Mouse (Mus musculus) forebrain, embryonic 15.5 days (tissue): Measurements from ENCODE around the gene Hes3. TPM values are rescaled to one million over a fixed set of nuclear protein-coding genes. Genes with fewer than 3 reads are reported as not detected.
A peak's percentile ranks its signal among the peaks of the same experiment; 100 is the strongest.

Experiments used
- ATAC-seq: fragments of 200-750 bp; cut with Nextera tagmentation; replicated peaks from 2 replicates; pipeline ENCODE4 v1.8.0; 2017; ENCODE audit warnings: mild to moderate bottlenecking, moderate TSS enrichment, moderate library complexity
- H3K27ac ChIP-seq: fragments of 300-500 bp; sonication (generic); replicated peaks from 2 replicates; pipeline ENCODE4 v1.5.1; 2015; ENCODE audit warnings: mild to moderate bottlenecking, inconsistent platforms
- H3K27me3 ChIP-seq: fragments of 300-500 bp; sonication (generic); 2 replicates; pipeline ENCODE4 v1.6.1; 2015; ENCODE audit warnings: inconsistent platforms
- H3K36me3 ChIP-seq: fragments of 300-500 bp; sonication (generic); 2 replicates; pipeline ENCODE4 v1.6.1; 2015; ENCODE audit warnings: mild to moderate bottlenecking, inconsistent platforms
- H3K4me1 ChIP-seq: fragments of 300-500 bp; sonication (generic); 2 replicates; pipeline ENCODE4 v1.6.1; 2015; ENCODE audit warnings: inconsistent platforms
- H3K4me2 ChIP-seq: fragments of 300-500 bp; sonication (generic); replicated peaks from 2 replicates; pipeline ENCODE4 v1.6.1; 2015; ENCODE audit warnings: mild to moderate bottlenecking, inconsistent platforms
- H3K4me3 ChIP-seq: fragments of 300-500 bp; sonication (generic); 2 replicates; pipeline ENCODE4 v1.5.1; 2015; ENCODE audit warnings: mild to moderate bottlenecking, inconsistent platforms
- H3K9ac ChIP-seq: fragments of 300-500 bp; sonication (generic); replicated peaks from 2 replicates; pipeline ENCODE4 v1.6.1; 2015; ENCODE audit warnings: mild to moderate bottlenecking, inconsistent platforms
- H3K9me3 ChIP-seq: fragments of 300-500 bp; sonication (generic); 2 replicates; pipeline ENCODE4 v1.6.1; 2016; ENCODE audit warnings: inconsistent platforms
- WGBS: fragments of 180-500 bp; shearing (Covaris S2); methylation state at CpG from one replicate; pipeline ENCODE4 v1.1.7; 2015; ENCODE audit warnings: mixed read lengths; 5-methylcytosine and 5-hydroxymethylcytosine counted together
- polyA plus RNA-seq: library from polyadenylated mRNA; unstranded; fragments of >200 nt; fragmentation: Nextera tagmentation; extraction: Ambion mirVana; gene quantifications from 2 replicates; pipeline ENCODE4 v1.2.1, GENCODE M21; 2015

Gene Hes3
- polyA plus RNA-seq, 1 experiment from 2014 or later = 0.09 TPM

- no peak overlapping the region for H3K27ac ChIP-seq
- no peaks in the 10 kb centered on the region for H3K27me3 ChIP-seq
- H3K9me3 ChIP-seq = no peaks in the 10 kb centered on the region
- ATAC-seq = no peak
- H3K4me3 ChIP-seq = no peak overlapping the region
- no peak overlapping the region for H3K4me2 ChIP-seq
- H3K36me3 ChIP-seq = peaks cover 38% of the 10 kb centered on the region
- 93% methylated on average over 10 of the region's 10 CpGs for WGBS
- peaks cover 13% of the 10 kb centered on the region for H3K4me1 ChIP-seq
- H3K9ac ChIP-seq = no peak overlapping the region
These were observed 11.7 kb upstream of the Hes3 start for GRCm38 (mm10) chr4:152303172-152303571.

GRCm38 (mm10) chr4:152302012-152302411 is 10.6 kb upstream of the Hes3 start:
- ATAC-seq = no peak
- no peak overlapping the region for H3K27ac ChIP-seq
- H3K4me3 ChIP-seq = no peak overlapping the region
- no peak overlapping the region for H3K4me2 ChIP-seq
- H3K4me1 ChIP-seq = peaks cover 18% of the 10 kb centered on the region
- no peak overlapping the region for H3K9ac ChIP-seq
- peaks cover 38% of the 10 kb centered on the region for H3K36me3 ChIP-seq
- H3K9me3 ChIP-seq = no peaks in the 10 kb centered on the region
- WGBS = 74% methylated on average over 11 of the region's 11 CpGs
- H3K27me3 ChIP-seq = no peaks in the 10 kb centered on the region

DNA sequence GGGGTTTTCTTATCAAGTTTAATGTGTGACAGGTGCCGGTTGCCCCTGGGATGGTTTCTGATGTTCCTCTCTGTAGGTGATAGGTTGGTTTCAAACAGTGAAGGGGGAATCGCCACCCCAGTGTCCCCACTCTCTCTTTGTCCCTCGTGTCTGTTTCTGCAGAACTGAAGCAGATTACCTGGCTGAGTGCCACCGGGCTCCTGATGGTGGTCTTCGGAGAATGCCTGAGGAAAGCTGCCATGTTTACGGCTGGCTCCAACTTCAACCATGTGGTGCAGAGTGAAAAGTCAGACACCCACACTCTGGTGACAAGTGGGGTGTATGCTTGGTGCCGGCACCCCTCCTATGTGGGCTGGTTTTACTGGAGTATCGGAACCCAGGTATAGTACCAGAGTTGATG is 8.9 kb upstream of the Hes3 start:
- Histone ChIP-seq H3K4me3 (no peak overlapping the region), H3K4me1 (peaks cover 24% of the 10 kb centered on the region), H3K27ac (no peak overlapping the region), H3K9ac (no peak overlapping the region), H3K27me3 (peaks cover 6% of the 10 kb centered on the region), H3K36me3 (peaks cover 37% of the 10 kb centered on the region), H3K4me2 (no peak overlapping the region), H3K9me3 (no peaks in the 10 kb centered on the region)
- WGBS = 76% methylated on average over 8 of the region's 8 CpGs
- no peak for ATAC-seq

GRCm38 (mm10) chr4:152298836-152299235 is 7.4 kb upstream of the Hes3 start:
- peak overlapping the region; percentile 88; the same call in 1 of the 2 replicates for H3K4me2 ChIP-seq
- H3K4me3 ChIP-seq = no peak overlapping the region
- no peak for ATAC-seq
- H3K27me3 ChIP-seq = peaks cover 19% of the 10 kb centered on the region
- H3K36me3 ChIP-seq = peaks cover 28% of the 10 kb centered on the region
- H3K27ac ChIP-seq = no peak overlapping the region
- 86% methylated on average over 14 of the region's 14 CpGs for WGBS
- no peaks in the 10 kb centered on the region for H3K9me3 ChIP-seq
- H3K4me1 ChIP-seq = peaks cover 24% of the 10 kb centered on the region
- 0 out of 2 replicates have a peak overlapping the region, but pooled peaks have one; percentile 31 for H3K9ac ChIP-seq

GRCm38 (mm10) chr4:152296874-152297861 is 5.7 kb upstream of the Hes3 start, which contains the start of gene Icmt:
TSS of gene Icmt (plus strand) at chr4:152297227.
- Histone ChIP-seq H3K4me3 (peak within 1 kb of the TSS; percentile 88), H3K27ac (peak within 1 kb of the TSS; percentile 76), H3K36me3 (peaks cover 16% of the 10 kb centered on the region), H3K4me2 (peak within 1 kb of the TSS; percentile 88), H3K4me1 (peaks cover 24% of the 10 kb centered on the region), H3K9ac (peak within 1 kb of the TSS; percentile 92), H3K27me3 (peaks cover 36% of the 10 kb centered on the region), H3K9me3 (no peaks in the 10 kb centered on the region)
- ATAC-seq = peak; percentile 96
- WGBS = under 1% methylated on average over 117 of the region's 119 CpGs

DNA sequence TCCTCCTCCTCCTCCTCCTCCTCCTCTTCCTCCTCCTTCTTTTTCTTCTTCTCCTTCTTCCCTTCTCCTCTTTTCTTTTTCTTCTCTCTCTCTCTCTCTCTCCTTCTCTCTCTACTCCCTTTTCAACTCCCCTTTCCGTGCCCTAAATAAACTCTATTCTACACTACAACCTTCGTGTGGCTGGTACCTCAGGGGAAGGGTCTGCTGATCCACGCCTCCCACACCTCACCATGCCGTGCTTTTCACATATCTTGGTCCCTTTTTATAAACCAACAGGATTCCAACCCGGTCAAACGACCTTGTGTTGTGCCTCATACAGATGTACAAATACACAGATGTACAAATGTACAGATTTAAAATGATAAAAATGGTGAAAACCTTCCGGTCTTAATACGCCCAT is 4.9 kb upstream of the Hes3 start:
- Histone ChIP-seq H3K9me3 (no peaks in the 10 kb centered on the region), H3K4me3 (peak overlapping the region; percentile 88), H3K27me3 (peaks cover 44% of the 10 kb centered on the region), H3K4me1 (peaks cover 24% of the 10 kb centered on the region), H3K36me3 (peaks cover 16% of the 10 kb centered on the region), H3K9ac (no peak overlapping the region; the same call in 1 of the 2 replicates), H3K27ac (no peak overlapping the region), H3K4me2 (peak overlapping the region; percentile 88)
- no peak for ATAC-seq
- WGBS = 21% methylated on average over 8 of the region's 8 CpGs

DNA sequence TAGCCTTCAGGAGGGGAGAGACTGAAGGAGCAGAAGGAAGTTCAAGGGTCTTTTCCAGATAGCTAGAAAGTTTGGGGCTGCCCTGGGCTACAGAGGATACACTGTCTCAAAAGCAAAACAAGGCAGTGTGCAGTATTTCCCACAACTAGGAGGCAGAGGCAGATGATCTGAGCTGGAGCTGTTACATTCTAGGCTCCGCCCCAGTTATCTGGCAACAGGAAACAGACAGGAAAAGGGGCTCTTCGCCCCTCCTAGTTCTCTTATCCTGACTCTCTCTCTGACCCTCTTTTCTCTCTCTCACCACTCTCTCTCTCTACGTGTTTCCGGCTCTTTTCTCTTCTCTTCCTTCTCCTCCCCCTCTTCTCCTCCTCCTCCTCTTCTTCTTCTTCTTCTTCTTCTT is 4.5 kb upstream of the Hes3 start:
- Histone ChIP-seq H3K27ac (no peak overlapping the region), H3K9ac (no peak overlapping the region), H3K4me2 (no peak overlapping the region), H3K4me3 (no peak overlapping the region), H3K9me3 (no peaks in the 10 kb centered on the region), H3K36me3 (peaks cover 12% of the 10 kb centered on the region), H3K4me1 (peaks cover 26% of the 10 kb centered on the region), H3K27me3 (peaks cover 49% of the 10 kb centered on the region)
- WGBS = 65% methylated on average over 4 of the region's 4 CpGs
- no peak for ATAC-seq

DNA sequence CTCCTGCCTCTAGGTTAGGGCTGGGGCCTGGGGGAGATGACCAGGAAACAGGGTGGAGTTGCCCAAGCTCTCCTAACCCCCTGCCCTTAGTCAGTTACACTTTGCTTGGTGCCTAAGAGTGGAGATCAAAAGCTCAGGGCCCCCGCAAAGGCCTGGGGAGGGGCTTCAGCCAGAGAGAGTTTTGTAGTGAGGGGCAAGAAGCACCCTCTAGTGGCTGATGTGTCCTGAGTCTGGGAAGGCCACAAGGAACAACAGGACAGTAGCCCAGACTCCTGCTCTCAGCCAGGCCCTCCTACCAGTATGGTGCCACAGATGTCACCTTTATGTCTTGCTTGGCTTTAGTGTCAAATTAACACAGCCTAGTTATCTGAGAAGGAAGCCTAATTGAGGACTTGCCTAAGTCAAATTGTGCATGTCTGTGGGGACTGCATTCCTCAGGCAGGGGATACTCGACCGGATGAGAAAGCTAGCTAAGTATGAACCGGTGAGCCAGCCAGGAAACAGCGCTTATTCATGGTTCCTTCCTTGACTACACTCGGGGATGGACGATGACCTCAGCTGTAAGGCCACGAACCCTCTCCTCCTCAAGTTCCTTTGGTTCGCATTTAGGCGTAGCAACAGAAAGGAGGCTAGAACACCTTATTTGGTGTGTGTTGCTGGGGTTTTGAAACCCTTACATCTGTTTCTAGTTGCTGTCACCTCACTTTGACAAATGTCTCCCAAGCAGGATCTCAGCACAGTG is 2.9 kb upstream of the Hes3 start:
- H3K9ac ChIP-seq = no peak overlapping the region
- H3K4me2 ChIP-seq = no peak overlapping the region
- peaks cover 62% of the 10 kb centered on the region for H3K27me3 ChIP-seq
- ATAC-seq = no peak
- H3K36me3 ChIP-seq = no peaks in the 10 kb centered on the region
- H3K4me3 ChIP-seq = no peak overlapping the region
- peaks cover 34% of the 10 kb centered on the region for H3K4me1 ChIP-seq
- H3K9me3 ChIP-seq = no peaks in the 10 kb centered on the region
- 61% methylated on average over 10 of the region's 10 CpGs for WGBS
- H3K27ac ChIP-seq = no peak overlapping the region

DNA sequence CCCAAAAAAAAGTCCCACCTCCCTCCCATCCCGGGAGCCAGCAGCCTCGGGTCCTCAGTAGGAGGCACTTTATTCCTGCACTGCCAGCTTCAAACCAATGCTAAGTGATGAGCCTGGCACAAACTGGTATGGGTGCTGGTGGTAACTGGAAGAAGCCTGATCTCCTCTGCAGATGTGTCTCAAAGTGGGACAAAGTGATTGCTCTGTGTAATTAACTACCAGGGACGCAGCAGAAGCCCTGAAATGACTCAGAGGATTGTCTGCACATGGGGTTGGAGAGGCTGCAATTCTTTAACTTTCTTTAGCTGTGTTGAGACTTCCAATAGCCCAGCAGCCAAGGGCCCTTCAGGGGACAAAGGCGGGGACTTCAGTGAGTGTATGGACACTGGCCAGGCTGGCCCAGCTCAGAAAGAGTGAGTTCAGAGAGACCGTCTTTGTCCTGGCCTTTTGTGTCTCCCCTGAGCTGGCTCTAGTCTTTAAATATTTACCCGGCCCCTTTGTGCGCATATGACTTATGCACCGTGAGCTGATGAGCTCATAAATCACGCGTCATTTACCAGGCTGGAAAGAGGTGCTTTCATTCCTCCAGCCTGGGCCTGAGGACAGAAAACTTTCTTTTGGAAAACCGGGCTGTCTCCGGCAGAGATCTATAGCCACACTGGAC is 772 bp upstream of the Hes3 start:
- no peaks in the 10 kb centered on the region for H3K36me3 ChIP-seq
- no peak overlapping the region for H3K9ac ChIP-seq
- no peak overlapping the region for H3K4me3 ChIP-seq
- H3K27ac ChIP-seq = no peak overlapping the region
- H3K4me2 ChIP-seq = no peak overlapping the region
- ATAC-seq = no peak
- WGBS = 2% methylated on average over 12 of the region's 12 CpGs
- H3K27me3 ChIP-seq = peaks cover 78% of the 10 kb centered on the region
- H3K4me1 ChIP-seq = peaks cover 32% of the 10 kb centered on the region
- no peaks in the 10 kb centered on the region for H3K9me3 ChIP-seq

- 2% methylated on average over 11 of the region's 11 CpGs for WGBS
- H3K4me2 ChIP-seq = no peak overlapping the region
- no peaks in the 10 kb centered on the region for H3K9me3 ChIP-seq
- H3K27ac ChIP-seq = no peak overlapping the region
- no peaks in the 10 kb centered on the region for H3K36me3 ChIP-seq
- peaks cover 39% of the 10 kb centered on the region for H3K4me1 ChIP-seq
- peak overlapping the region; percentile 36; the same call in 1 of the 2 replicates for H3K4me3 ChIP-seq
- H3K27me3 ChIP-seq = peaks cover 89% of the 10 kb centered on the region
- no peak for ATAC-seq
- H3K9ac ChIP-seq = no peak overlapping the region
These were observed 471 bp downstream of the Hes3 start for GRCm38 (mm10) chr4:152290991-152291390.

DNA sequence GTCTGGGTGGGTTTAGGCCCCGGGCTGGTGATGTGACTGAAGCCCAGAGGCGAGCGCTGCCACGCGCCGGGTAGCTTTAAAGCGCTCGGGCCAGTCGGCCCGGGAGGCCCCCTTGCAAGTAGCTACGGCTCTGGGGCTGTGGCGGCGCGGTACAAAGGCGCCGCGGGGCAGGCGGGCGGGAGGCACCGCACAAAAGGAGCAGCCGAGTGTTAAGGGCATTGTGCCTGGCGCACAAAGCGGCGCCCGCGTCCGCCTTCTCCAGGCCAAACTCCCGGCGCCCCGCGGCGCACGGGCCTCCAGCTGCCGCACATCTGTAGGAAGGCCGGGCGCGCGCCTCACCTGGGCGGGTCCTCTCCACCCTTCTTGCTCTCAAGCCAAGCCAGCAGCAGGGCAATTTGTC is 1.1 kb downstream of the Hes3 start:
- Histone ChIP-seq H3K27me3 (peaks cover 89% of the 10 kb centered on the region), H3K4me2 (peak overlapping the region; percentile 58), H3K9me3 (no peaks in the 10 kb centered on the region), H3K9ac (peak overlapping the region; percentile 41), H3K27ac (no peak overlapping the region), H3K4me1 (peaks cover 40% of the 10 kb centered on the region), H3K4me3 (peak overlapping the region; percentile 36), H3K36me3 (no peaks in the 10 kb centered on the region)
- ATAC-seq = peak; percentile 38
- under 1% methylated on average over 39 of the region's 39 CpGs for WGBS
